Mouse (Mus musculus) heart, adult 8-10 months (tissue): ENCODE data around the gene Mfsd14a. TPM values are rescaled to one million over a fixed set of nuclear protein-coding genes. Genes with fewer than 3 reads are reported as not detected.
"Not testable (repeated sequence)": the region's sequence is repeated elsewhere in the genome, so short reads cannot be mapped to it uniquely, and the experiment has no call there.

Source experiments
- DNase-seq: peaks from one replicate; pipeline ENCODE4 v3.0.0; 2022; ENCODE audit warnings: low spot score
- total RNA-seq, 4 experiments: library from RNA; stranded (reverse); gene quantifications; 2 replicates each; pipeline ENCODE4 v1.2.4; 2022

Gene Mfsd14a
- 10 to 100 TPM; 13.5 to 16.7 (median 15.5) TPM for total RNA-seq

- peak; percentile 98 for DNase-seq
These were observed at the start of gene Mfsd14a for GRCm38 (mm10) chr3:116662463-116662863. TSS of gene Mfsd14a (minus strand) at chr3:116662677.

GRCm38 (mm10) chr3:116711624-116712435 is 49.4 kb upstream of the Mfsd14a start:
- DNase-seq: peak; percentile 74

- DNase-seq: no peak
These were observed 48.5 kb upstream of the Mfsd14a start for GRCm38 (mm10) chr3:116710941-116711340.

- DNase-seq: no peak
These were observed 43.2 kb upstream of the Mfsd14a start for GRCm38 (mm10) chr3:116705637-116706204.

GRCm38 (mm10) chr3:116703835-116704234 is 41.4 kb upstream of the Mfsd14a start:
- no peak for DNase-seq

GRCm38 (mm10) chr3:116702647-116703272 is 40.3 kb upstream of the Mfsd14a start:
- DNase-seq: no peak

- no peak for DNase-seq
These were observed 39.1 kb upstream of the Mfsd14a start for GRCm38 (mm10) chr3:116701601-116702000.

GRCm38 (mm10) chr3:116698786-116699185 is 36.3 kb upstream of the Mfsd14a start:
- DNase-seq: peak; percentile 26

- no peak for DNase-seq
These were observed 33.1 kb upstream of the Mfsd14a start for GRCm38 (mm10) chr3:116695666-116695985.

- no peak for DNase-seq
These were observed 32.6 kb upstream of the Mfsd14a start for GRCm38 (mm10) chr3:116694955-116695665.

- DNase-seq: no peak
These were observed 31.8 kb upstream of the Mfsd14a start for GRCm38 (mm10) chr3:116694312-116694711.

GRCm38 (mm10) chr3:116681160-116681559 is 18.7 kb upstream of the Mfsd14a start, which contains the start of gene Gm43191:
TSS of gene Gm43191 (minus strand) at chr3:116681260.
- no peak for DNase-seq

GRCm38 (mm10) chr3:116664281-116664680 is 1.8 kb upstream of the Mfsd14a start:
- not testable (repeated sequence) for DNase-seq

GRCm38 (mm10) chr3:116661870-116662414 is 535 bp downstream of the Mfsd14a start:
- DNase-seq: no peak

- no peak for DNase-seq
These were observed 1.1 kb downstream of the Mfsd14a start for GRCm38 (mm10) chr3:116661288-116661869.

GRCm38 (mm10) chr3:116659856-116660430 is 2.5 kb downstream of the Mfsd14a start:
- no peak for DNase-seq

- DNase-seq: no peak
These were observed 3.4 kb downstream of the Mfsd14a start for GRCm38 (mm10) chr3:116658928-116659565.

- no peak for DNase-seq
These were observed 6.1 kb downstream of the Mfsd14a start for GRCm38 (mm10) chr3:116656184-116656965.

- DNase-seq: not testable (repeated sequence)
These were observed 8.4 kb downstream of the Mfsd14a start for GRCm38 (mm10) chr3:116654051-116654450.
